Mouse (Mus musculus) hindbrain, embryonic 10.5 days (tissue): ENCODE data around the gene Sh2b3. TPM values are rescaled to one million over a fixed set of nuclear protein-coding genes. Genes with fewer than 3 reads are reported as not detected.

ENCODE experiments used
- DNase-seq: peaks from one replicate; pipeline ENCODE4 v3.0.0-alpha.2; 2017; ENCODE audit warnings: low spot score
- H3K27ac ChIP-seq: fragments of 300-500 bp; sonication (generic); 2 replicates; pipeline ENCODE4 v1.5.1; 2016; ENCODE audit warnings: mild to moderate bottlenecking, moderate library complexity
- H3K27me3 ChIP-seq: fragments of 300-500 bp; sonication (generic); 2 replicates; pipeline ENCODE4 v1.6.1; 2016; ENCODE audit warnings: mild to moderate bottlenecking; ENCODE audit not compliant: poor library complexity, insufficient read depth, severe bottlenecking
- H3K36me3 ChIP-seq: fragments of 300-500 bp; sonication (generic); 2 replicates; pipeline ENCODE4 v1.6.1; 2016; ENCODE audit warnings: mild to moderate bottlenecking, moderate library complexity
- H3K4me1 ChIP-seq: fragments of 300-500 bp; sonication (generic); replicated peaks from 2 replicates; pipeline ENCODE4 v1.6.1; 2016; ENCODE audit warnings: mild to moderate bottlenecking
- H3K4me3 ChIP-seq: fragments of 300-500 bp; sonication (generic); 2 replicates; pipeline ENCODE4 v1.5.1; 2016; ENCODE audit warnings: mild to moderate bottlenecking, moderate library complexity
- H3K9me3 ChIP-seq: fragments of 300-500 bp; sonication (generic); 2 replicates; pipeline ENCODE4 v1.6.1; 2016; ENCODE audit warnings: mild to moderate bottlenecking, moderate library complexity
- WGBS: fragments of 180-500 bp; shearing (Covaris S2); methylation state at CpG from one replicate; pipeline ENCODE4 v1.1.7; 2016; 5-methylcytosine and 5-hydroxymethylcytosine counted together
- polyA plus RNA-seq: library from polyadenylated mRNA; unstranded; fragments of >200 nt; fragmentation: Nextera tagmentation; extraction: Ambion mirVana; gene quantifications from 2 replicates; pipeline ENCODE4 v1.2.1, GENCODE M21; 2016

The Sh2b3 gene
- polyA plus RNA-seq, 1 experiment from 2014 or later, result 11.1 TPM

DNA sequence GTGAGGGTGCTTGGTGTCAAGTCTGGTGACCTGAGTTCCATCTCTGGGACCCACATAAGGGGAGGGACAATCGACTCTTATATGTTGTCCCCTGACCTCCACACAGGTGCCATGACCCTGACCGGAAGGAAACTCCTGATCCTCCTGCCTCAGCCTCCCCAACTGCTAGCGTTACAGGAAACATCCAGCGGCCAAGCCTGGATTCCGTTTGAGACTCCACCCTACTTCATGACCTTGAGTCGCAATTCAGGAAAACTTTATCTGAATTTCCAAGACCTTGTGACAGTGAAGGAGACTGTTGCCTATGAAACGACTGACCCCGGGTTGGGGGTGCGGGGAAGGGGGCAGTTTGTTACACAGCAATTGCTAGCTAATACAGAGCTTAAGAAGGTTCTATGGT, 4.1 kb upstream of the Sh2b3 start:
- Histone ChIP-seq H3K4me1 (peaks cover 52% of the 10 kb centered on the region), H3K27ac (no peak overlapping the region), H3K36me3 (no peaks in the 10 kb centered on the region), H3K4me3 (no peak overlapping the region), H3K9me3 (no peaks in the 10 kb centered on the region), H3K27me3 (peaks cover 94% of the 10 kb centered on the region)
- no peak for DNase-seq
- WGBS, result 91% methylated on average over 9 of the region's 9 CpGs

GRCm38 (mm10) chr5:121839128-121839473, 1.7 kb upstream of the Sh2b3 start:
- peaks cover 91% of the 10 kb centered on the region for H3K27me3 ChIP-seq
- H3K4me1 ChIP-seq, result peaks cover 71% of the 10 kb centered on the region
- H3K36me3 ChIP-seq, result no peaks in the 10 kb centered on the region
- H3K27ac ChIP-seq, result peak overlapping the region; percentile 51; the same call in 1 of the 2 replicates
- peak overlapping the region; percentile 78 for H3K4me3 ChIP-seq
- DNase-seq, result no peak
- H3K9me3 ChIP-seq, result no peaks in the 10 kb centered on the region
- 21% methylated on average over 7 of the region's 7 CpGs for WGBS

- peak overlapping the region; percentile 78 for H3K4me3 ChIP-seq
- H3K27ac ChIP-seq, result peak overlapping the region; percentile 51; the same call in 1 of the 2 replicates
- no peaks in the 10 kb centered on the region for H3K9me3 ChIP-seq
- H3K36me3 ChIP-seq, result no peaks in the 10 kb centered on the region
- H3K27me3 ChIP-seq, result peaks cover 89% of the 10 kb centered on the region
- WGBS, result under 1% methylated on average over 46 of the region's 46 CpGs
- peak; percentile 47 for DNase-seq
- peaks cover 74% of the 10 kb centered on the region for H3K4me1 ChIP-seq
These were observed 1.1 kb upstream of the Sh2b3 start for GRCm38 (mm10) chr5:121838341-121839127.

DNA sequence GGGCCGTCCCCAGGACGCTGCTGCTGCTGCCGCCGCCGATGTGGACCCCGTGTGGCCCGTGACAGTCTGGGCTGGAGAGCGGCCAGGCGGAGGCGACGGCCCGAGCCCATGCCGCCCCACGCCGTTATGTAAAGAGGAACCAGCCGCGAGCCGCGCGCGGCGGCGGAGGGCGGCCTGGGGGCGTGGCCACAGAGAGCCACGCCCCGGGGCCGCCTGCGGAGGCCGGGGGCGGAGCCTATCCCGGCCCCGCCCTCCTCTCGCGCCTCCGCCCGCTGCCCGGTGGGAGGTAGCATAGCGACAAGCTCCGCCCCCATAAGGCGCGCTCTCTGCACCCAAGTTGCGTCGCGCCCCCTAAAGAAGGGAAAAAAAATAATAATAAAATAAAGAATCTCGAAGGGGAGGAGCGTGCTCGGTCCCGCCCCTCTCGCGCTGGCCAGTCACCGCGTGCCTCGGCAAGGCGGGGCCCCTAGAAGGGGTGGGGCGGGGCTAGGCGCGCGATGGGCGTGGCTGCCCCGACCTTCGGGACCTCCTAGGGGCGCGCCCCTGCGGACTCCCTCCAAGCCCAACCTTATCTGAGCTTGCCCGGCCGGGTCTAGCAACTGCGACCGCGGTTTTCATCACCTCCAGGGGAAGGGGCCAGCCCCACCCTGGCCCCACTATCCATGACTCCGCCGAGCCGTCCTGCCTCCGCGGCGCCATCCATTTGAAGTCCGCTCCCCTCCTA, 592 bp downstream of the Sh2b3 start:
- Histone ChIP-seq H3K4me1 (peaks cover 70% of the 10 kb centered on the region), H3K36me3 (no peaks in the 10 kb centered on the region), H3K9me3 (no peaks in the 10 kb centered on the region), H3K27me3 (peaks cover 85% of the 10 kb centered on the region), H3K27ac (peak overlapping the region; percentile 89), H3K4me3 (peak overlapping the region; percentile 78)
- peak; percentile 86 for DNase-seq
- under 1% methylated on average over 76 of the region's 77 CpGs for WGBS

GRCm38 (mm10) chr5:121835949-121836691, 1.3 kb downstream of the Sh2b3 start:
- peaks cover 70% of the 10 kb centered on the region for H3K4me1 ChIP-seq
- peaks cover 83% of the 10 kb centered on the region for H3K27me3 ChIP-seq
- H3K4me3 ChIP-seq, result peak overlapping the region; percentile 78
- DNase-seq, result peak; percentile 39
- H3K9me3 ChIP-seq, result no peaks in the 10 kb centered on the region
- H3K27ac ChIP-seq, result peak overlapping the region; percentile 89
- H3K36me3 ChIP-seq, result no peaks in the 10 kb centered on the region
- under 1% methylated on average over 51 of the region's 51 CpGs for WGBS

GRCm38 (mm10) chr5:121834991-121835747, 2.3 kb downstream of the Sh2b3 start:
- peaks cover 83% of the 10 kb centered on the region for H3K27me3 ChIP-seq
- H3K27ac ChIP-seq, result no peak overlapping the region
- no peak for DNase-seq
- no peaks in the 10 kb centered on the region for H3K9me3 ChIP-seq
- peak overlapping the region; percentile 78 for H3K4me3 ChIP-seq
- H3K36me3 ChIP-seq, result no peaks in the 10 kb centered on the region
- 52% methylated on average over 12 of the region's 12 CpGs for WGBS
- H3K4me1 ChIP-seq, result peaks cover 70% of the 10 kb centered on the region

- DNase-seq, result no peak
- peak overlapping the region; percentile 25; the same call in 1 of the 2 replicates for H3K27ac ChIP-seq
- peak overlapping the region; percentile 78 for H3K4me3 ChIP-seq
- H3K27me3 ChIP-seq, result peaks cover 85% of the 10 kb centered on the region
- peaks cover 74% of the 10 kb centered on the region for H3K4me1 ChIP-seq
- H3K9me3 ChIP-seq, result no peaks in the 10 kb centered on the region
- H3K36me3 ChIP-seq, result no peaks in the 10 kb centered on the region
- 80% methylated on average over 7 of the region's 7 CpGs for WGBS
These were observed 3.2 kb downstream of the Sh2b3 start for GRCm38 (mm10) chr5:121834241-121834606.

- 44% methylated on average over 10 of the region's 10 CpGs for WGBS
- Histone ChIP-seq H3K36me3 (no peaks in the 10 kb centered on the region), H3K27me3 (peaks cover 85% of the 10 kb centered on the region), H3K4me1 (peaks cover 74% of the 10 kb centered on the region), H3K27ac (peak overlapping the region; percentile 54), H3K4me3 (peak overlapping the region; percentile 78), H3K9me3 (no peaks in the 10 kb centered on the region)
- peak; percentile 31 for DNase-seq
These were observed 3.7 kb downstream of the Sh2b3 start for GRCm38 (mm10) chr5:121833572-121834240.

DNA sequence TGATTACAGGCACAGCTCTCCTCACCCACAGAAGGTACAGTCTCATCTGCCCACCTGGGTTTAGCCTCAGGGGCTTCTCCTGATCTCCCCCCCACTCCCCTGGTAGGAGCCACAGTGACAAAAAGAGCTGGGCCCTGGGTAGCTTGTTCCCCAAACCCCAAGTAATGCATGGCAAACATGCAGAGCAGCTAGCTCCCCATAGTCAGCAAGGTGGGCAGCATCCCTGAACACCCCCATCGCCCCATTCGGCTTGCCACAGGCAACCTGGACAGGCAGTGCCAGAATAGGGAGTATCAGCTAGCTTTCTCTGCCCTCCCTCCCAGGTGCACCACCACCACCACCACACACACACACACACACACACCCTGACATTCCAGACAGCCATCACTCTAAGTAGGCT, 4.3 kb downstream of the Sh2b3 start:
- WGBS, result 97% methylated on average over 2 of the region's 2 CpGs
- peak overlapping the region; percentile 54; the same call in 1 of the 2 replicates for H3K27ac ChIP-seq
- DNase-seq, result no peak
- H3K27me3 ChIP-seq, result peaks cover 85% of the 10 kb centered on the region
- H3K9me3 ChIP-seq, result no peaks in the 10 kb centered on the region
- peak overlapping the region; percentile 78; the same call in 1 of the 2 replicates for H3K4me3 ChIP-seq
- no peaks in the 10 kb centered on the region for H3K36me3 ChIP-seq
- peaks cover 74% of the 10 kb centered on the region for H3K4me1 ChIP-seq

- no peaks in the 10 kb centered on the region for H3K9me3 ChIP-seq
- 81% methylated on average over 6 of the region's 6 CpGs for WGBS
- DNase-seq, result no peak
- peaks cover 70% of the 10 kb centered on the region for H3K4me1 ChIP-seq
- H3K36me3 ChIP-seq, result peaks cover 4% of the 10 kb centered on the region
- H3K27ac ChIP-seq, result 0 out of 2 replicates have a peak overlapping the region, but pooled peaks have one; percentile 56
- peaks cover 85% of the 10 kb centered on the region for H3K27me3 ChIP-seq
- peak overlapping the region; percentile 78; the same call in 1 of the 2 replicates for H3K4me3 ChIP-seq
These were observed 4.9 kb downstream of the Sh2b3 start for GRCm38 (mm10) chr5:121832376-121833155.

GRCm38 (mm10) chr5:121831002-121831601, 6.3 kb downstream of the Sh2b3 start:
- H3K9me3 ChIP-seq, result no peaks in the 10 kb centered on the region
- no peak overlapping the region for H3K27ac ChIP-seq
- peaks cover 88% of the 10 kb centered on the region for H3K27me3 ChIP-seq
- DNase-seq, result no peak
- WGBS, result 86% methylated on average over 6 of the region's 6 CpGs
- H3K4me1 ChIP-seq, result peaks cover 56% of the 10 kb centered on the region
- no peak overlapping the region for H3K4me3 ChIP-seq
- peaks cover 18% of the 10 kb centered on the region for H3K36me3 ChIP-seq
